Mouse (Mus musculus) Patski (cell line): Measurements from ENCODE around the gene Urod. TPM values are rescaled to one million over a fixed set of nuclear protein-coding genes. Genes with fewer than 3 reads are reported as not detected.

Experiments used
- ATAC-seq: fragments of 100-300 bp; one replicate; pipeline ENCODE4 v1.8.0; 2021
- CTCF ChIA-PET: fragments of 350-600 bp; sonication (Branson Sonifier 250); formaldehyde crosslinking; loops from one replicate; lab custom pipeline; 2022; ENCODE audit warnings: inconsistent platforms; lab: Charles Lee
- POLR2A ChIA-PET: fragments of 350-600 bp; sonication (Branson Sonifier 250); formaldehyde crosslinking; loops from one replicate; lab custom pipeline; 2022; ENCODE audit warnings: antibody characterized with exemption, inconsistent platforms; lab: Charles Lee
- DNase-seq: peaks from one replicate; pipeline ENCODE4 v3.0.0-alpha.2; 2011; ENCODE audit warnings: low read depth, low spot score
- H3K27me3 ChIP-seq: fragments of 371-371 bp; one replicate; pipeline ENCODE4 v1.5.1; 2021
- CTCF ChIP-seq: fragments of 100-300 bp; IDR thresholded peaks from one replicate; pipeline ENCODE4 v1.5.1; 2021
- in situ Hi-C: fragments of 300-500 bp; cut with MboI; formaldehyde crosslinking; loops from 3 replicates; pipeline ENCODE4 v1.11.1; 2018; ENCODE audit warnings: low pct_unique_long_range_greater_than_20kb, mixed read lengths
- polyA plus RNA-seq: library from polyadenylated mRNA; unstranded; gene quantifications from one replicate; pipeline ENCODE4 v1.2.3, GENCODE M21; 2021

Gene Urod
- polyA plus RNA-seq, 1 experiment from 2014 or later: 62.3 TPM

DNA sequence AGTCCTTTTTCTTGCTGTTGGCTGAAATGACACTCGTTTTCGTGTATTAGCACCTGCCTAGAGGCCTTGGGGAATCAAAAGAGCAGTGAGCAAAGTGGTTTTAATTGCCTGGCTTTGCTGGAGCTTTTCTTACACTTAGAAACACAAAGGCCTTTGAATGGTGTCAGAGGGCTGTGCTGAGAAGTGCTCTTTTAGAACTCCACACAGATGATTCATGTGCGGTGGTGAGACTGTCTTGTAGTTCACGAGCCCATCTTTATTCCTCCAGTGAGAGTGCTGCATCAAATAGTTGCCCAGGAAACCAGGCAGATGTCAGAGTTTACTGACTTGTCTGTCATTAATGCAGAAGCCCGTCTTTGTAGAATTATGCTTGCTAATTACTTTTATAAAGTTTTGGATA, 50.2 kb downstream of the Urod start:
- peaks cover 56% of the 10 kb centered on the region for H3K27me3 ChIP-seq
- ChIA-PET CTCF (interaction anchor here (1.4 kb wide), 1 partner anchor 116 kb away, joined by 3 read pairs; no protein-coding TSS in a partner anchor), POLR2A (interaction anchor here (1.1 kb wide), 1 partner anchor 15 kb away, joined by 3 read pairs; no protein-coding TSS in a partner anchor)
- TF ChIP-seq CTCF: no peak
- ATAC-seq (no peak), DNase-seq (no peak)
- in situ Hi-C loops: no loop called here

DNA sequence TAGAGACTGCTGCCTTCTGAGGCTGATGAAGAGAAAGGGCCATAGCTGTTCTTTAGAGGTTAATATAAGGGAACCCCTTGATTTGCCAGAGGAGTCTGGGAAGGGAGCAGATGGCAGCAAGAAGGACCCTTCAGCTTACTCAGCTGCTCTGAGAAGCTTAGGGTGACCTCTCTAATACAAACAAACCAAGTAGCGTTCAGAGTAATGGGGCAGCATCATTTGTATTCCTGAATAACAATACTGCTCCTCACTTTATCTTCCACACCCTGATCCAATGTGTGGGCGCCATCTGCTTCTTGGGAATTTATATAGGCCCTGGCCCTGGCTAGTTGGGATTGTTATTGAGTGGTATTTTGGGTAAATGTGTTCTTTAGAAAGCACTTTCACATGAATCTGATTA, 51.5 kb downstream of the Urod start:
- in situ Hi-C loops: no loop called here
- DNase-seq (no peak), ATAC-seq (no peak)
- peaks cover 56% of the 10 kb centered on the region for H3K27me3 ChIP-seq
- ChIA-PET CTCF (interaction anchor here (1.1 kb wide), 1 partner anchor 10 kb away, joined by 4 read pairs; no protein-coding TSS in a partner anchor), POLR2A (no interaction called here)
- TF ChIP-seq CTCF: no peak

Other genes starting within 250 kb of the Urod start
- gene Toe1, start 186.8 kb downstream of the Urod start, polyA plus RNA-seq: 14.2 TPM
- 5.6 TPM for gene Mutyh, start 186.7 kb downstream of the Urod start, polyA plus RNA-seq
- 0.28 TPM for gene Hpdl, start 172.7 kb downstream of the Urod start, polyA plus RNA-seq
- 0.96 TPM for gene Zswim5, start 117.0 kb downstream of the Urod start, polyA plus RNA-seq
- gene Hectd3, start 904 bp upstream of the Urod start, polyA plus RNA-seq: 14.4 TPM
- gene Eif2b3, start 25.0 kb upstream of the Urod start, polyA plus RNA-seq: 23.1 TPM
- 0.23 TPM for gene Ptch2, start 101.7 kb upstream of the Urod start, polyA plus RNA-seq
- 37.2 TPM for gene Btbd19, start 131.3 kb upstream of the Urod start, polyA plus RNA-seq
- gene Tctex1d4, start 132.4 kb upstream of the Urod start, polyA plus RNA-seq: 0.21 TPM
- gene Plk3, start 139.6 kb upstream of the Urod start, polyA plus RNA-seq: 9.7 TPM
- gene Rps8, start 161.8 kb upstream of the Urod start, polyA plus RNA-seq: 289 TPM
- gene Kif2c, start 188.2 kb upstream of the Urod start, polyA plus RNA-seq: 26.4 TPM